Mouse (Mus musculus) kidney, adult 11 months (tissue): ENCODE measurements around the gene Podnl1.

Experiments used
- DNase-seq: peaks from one replicate; pipeline ENCODE4 v3.0.0; 2022

Gene Podnl1

DNA sequence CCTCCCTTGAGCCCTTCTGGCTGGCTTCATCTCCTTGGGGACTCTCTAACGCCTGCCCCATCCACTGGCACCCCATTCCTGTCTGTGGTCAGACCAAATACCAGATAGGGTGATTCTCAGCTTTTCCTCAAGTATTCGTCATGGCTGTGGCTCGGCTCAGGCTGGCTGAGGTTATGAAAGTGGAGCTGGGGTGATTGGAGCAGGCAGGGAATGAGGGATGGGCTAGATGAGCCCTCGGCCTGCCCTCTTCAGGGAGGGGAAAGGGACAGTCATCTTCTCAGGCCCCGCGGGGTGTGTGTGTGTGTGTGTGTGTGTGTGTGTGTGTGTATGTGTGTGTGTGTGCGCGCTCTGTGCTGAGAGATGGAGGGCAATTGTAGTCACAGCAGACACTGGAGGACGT, at the start of gene Podnl1:
Gene Podnl1, plus strand, starts transcription at position 334 of the 400 bp plus-strand sequence.
- DNase-seq: no peak

DNA sequence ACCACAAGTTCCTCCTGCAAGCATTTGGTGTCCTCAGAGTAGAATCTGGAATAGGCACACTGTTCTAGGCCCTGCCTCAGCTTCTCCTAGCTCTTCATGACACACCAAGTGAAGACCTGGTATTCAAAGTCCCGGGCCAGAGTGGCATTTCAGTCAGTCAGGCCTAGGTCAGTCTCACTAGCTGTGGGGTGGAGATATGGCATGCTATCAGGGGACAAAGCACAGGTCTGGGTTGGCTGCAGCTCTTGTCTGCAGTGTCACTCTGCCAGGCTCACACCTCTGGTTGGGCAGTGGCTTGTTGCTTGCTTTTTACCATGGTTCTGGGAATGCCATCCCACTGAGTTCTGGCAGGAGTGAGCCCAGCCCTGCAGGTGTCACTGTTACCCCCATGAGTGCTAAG, 49.4 kb upstream of the Podnl1 start:
- no peak for DNase-seq

DNA sequence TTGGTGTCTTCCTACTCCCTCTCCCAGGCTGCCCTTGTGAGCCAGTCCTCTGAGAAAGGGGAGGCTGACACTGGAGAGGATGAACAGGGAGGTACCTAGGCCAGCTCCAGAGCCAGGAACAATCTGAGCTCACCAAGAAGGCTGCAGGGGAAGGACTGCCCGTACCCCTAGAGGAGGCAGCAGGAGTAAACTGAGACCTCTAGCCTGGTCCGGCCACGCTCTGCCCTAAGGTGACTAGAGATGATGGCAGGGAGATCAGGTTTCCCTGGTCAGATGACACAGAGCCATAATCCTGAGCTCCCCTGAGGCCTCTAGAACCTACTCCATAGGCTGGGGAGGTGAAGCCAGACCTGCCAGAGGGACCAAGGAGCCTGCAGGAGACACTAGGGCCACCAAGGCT, 48.9 kb upstream of the Podnl1 start:
- DNase-seq: no peak

DNA sequence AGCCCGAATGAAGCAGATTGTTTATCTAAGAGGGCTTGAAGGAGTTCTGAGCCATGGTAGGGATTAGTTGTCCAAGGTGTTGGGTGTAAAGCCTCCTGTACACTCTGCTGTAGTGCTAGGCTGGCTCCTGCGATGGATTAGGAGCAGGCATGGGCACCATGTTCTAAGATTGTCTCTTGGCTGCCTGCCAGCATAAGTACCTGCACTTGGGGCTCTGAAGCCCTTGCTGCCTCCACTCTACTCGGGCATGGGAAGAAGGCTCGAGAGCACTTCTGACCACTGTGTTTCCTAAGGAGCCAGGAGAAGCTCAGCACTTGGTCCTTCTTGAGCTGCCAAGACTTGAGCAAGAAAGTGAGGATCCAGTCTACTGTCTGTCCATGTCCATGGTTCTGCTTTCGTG, 46.6 kb upstream of the Podnl1 start:
- no peak for DNase-seq

DNA sequence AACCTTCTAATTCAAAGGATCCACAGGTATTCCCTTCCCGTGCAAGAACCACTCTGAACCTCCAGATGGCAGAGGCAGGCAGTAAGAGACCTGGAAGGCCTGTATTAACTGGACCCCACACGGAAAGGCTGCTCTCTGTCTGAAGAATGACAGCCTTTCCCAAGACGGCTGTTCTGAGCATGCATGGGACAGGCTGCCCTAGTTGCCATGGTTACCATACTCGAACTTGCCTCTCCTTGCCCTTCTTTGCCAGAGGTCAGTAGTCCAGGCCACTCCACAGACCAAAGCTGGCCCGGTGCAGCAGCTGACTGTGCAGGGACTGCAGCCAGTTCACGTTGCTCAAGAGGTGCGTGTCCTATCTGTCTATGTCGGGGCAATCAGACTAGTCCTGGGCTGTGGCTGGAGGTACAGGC, 42.0 kb upstream of the Podnl1 start:
- peak; percentile 91 for DNase-seq

DNA sequence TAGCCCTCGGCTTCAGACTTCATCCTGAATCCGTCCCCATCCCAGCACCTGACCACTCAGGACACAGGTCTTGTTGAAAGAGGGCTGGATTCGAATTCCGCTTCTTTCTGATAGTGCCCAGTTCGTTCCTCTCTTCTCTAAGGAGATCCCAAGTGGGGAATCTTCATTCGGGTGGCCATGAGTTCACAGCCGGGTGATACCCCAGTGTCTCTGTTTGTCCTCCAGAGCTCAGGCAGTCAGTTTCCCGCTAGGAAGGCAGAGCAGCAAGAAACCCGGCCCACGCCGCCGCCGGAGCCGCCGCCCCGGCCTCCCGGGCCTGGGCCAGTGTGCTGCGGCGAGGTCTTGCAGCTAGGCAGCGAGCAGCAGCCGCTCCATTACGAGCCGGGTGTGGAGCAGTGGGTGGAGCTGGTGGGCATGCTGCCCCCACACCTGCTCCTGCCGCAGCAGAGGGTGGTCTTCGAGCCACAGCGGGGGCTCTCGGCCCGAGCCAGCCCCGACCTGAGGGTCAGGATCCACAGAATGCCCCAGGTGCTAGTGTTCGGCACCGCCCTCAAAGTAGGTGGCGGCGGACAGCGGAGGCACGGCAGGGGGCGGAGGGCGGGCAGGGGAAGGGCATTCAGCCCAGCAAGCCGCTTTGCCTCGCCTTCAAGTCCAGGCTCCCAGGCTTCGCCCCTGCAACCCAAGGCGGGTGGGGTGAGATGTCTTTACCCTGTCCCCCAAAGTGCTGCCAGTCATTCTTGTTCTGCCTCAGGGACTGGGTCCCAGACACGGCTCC, 41.3 kb upstream of the Podnl1 start:
- no peak for DNase-seq

DNA sequence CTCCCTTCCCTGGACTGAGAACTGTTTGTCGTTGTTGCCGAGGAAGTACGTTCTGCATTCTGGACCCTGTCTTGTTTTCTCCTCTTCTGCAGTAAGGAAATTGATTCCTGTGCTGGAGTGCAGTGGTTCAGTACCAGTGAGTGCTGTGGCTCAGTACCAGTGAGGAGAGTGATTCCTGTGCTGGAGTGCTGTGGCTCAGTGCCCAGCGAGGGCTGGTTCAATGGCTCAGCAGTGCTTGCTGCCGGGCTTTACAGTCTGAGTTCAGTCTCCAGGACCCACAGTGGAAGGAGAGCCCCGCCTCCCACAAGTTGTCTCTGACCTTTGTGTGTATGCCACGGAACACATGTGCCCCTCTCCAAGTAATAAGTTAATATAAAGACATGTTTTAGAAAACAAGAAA, 38.6 kb upstream of the Podnl1 start:
- peak; percentile 55 for DNase-seq

DNA sequence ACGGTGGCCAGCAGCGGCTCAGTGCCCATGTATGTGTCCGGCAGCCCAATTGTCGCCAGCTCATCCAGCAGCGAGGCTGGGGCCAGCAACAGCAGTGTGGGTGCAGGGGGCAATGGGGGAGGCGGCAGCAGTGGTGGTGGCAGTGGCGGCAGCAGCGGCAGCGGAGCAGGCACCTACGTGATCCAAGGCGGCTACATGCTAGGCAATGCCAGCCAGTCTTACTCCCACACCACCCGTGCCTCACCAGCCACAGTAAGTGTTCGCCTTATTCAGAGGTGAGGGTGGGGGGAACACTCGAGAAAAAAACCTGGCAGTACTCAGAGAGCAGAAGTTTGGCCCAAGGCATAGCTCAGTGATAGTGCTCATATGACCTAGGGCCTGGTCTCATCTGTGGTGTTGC, 38.0 kb upstream of the Podnl1 start:
- no peak for DNase-seq

DNA sequence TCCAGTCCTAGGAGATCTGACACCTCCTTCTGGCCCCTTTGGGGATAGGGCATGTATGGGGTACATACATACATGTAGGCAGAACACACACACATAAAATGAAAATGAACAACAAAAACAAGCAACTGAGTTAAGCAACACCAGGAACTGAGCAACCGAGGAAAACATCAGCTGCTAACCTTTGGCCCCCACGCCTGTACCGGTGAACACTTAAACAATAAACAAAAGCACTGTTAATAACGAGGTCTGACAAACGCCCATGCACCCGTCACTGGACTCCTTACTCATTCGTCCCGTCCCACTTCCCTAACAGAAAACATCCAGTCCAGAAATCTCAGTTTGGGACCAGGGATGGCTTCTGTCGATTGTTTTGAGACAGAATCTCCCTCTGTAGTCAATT, 36.5 kb upstream of the Podnl1 start:
- no peak for DNase-seq

DNA sequence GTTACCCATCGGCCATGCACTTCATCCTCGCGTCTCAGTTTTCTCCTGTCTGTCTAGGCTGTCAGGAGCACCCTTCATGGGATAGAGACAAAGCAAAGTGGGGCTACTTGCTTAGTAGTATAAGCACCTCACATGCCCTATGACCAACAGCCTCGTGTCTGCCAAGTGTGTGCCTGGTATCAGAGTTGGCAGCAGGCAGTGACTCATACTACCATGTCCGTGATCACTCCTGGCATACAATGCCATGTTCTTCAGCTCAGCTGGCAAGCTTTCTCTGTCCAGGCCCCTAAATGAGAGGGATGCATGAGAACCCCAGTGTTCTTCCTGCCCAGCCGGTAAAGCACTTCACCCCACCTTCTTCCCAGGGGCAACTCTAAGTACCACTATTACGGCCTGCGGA, 35.2 kb upstream of the Podnl1 start:
- DNase-seq: no peak

DNA sequence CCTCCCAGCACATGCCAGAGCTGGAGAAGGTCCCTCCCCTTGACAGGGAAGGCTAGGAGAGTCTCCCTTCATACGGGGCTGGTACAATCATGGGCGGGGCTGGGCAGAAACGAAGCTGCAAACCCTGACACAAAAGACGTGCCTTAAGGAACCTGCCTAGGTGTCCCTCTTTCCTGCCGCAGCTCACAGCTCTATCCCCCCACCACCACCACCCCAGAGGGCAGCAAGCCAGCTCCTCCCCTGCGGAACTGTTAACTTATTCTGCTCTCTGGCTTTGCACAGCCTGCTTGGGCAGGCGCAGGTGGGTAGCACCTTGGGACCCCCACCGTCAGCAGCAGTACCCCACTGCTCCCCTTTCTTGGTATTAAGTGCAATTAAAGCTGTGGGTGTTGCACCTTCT, 29.7 kb upstream of the Podnl1 start:
- DNase-seq: no peak

DNA sequence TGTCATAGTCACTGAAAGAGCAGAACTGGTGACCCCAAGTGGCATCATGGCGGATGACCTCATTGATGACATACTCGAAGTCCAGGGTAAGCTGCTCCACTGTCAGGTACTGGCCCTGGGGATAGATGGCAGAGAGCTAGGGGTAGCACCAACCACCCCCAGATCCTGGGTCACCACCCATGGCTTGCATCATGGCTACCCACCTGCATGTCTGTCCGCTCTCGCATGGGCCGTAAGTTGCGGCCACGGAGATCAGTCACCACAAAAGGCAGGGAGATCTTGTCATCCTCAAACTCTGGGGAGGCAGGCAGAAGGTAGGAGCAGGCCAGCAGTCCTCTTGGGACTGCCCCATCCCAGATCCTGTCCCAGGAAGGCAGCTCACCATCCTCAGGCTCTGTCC, 27.4 kb upstream of the Podnl1 start:
- no peak for DNase-seq

DNA sequence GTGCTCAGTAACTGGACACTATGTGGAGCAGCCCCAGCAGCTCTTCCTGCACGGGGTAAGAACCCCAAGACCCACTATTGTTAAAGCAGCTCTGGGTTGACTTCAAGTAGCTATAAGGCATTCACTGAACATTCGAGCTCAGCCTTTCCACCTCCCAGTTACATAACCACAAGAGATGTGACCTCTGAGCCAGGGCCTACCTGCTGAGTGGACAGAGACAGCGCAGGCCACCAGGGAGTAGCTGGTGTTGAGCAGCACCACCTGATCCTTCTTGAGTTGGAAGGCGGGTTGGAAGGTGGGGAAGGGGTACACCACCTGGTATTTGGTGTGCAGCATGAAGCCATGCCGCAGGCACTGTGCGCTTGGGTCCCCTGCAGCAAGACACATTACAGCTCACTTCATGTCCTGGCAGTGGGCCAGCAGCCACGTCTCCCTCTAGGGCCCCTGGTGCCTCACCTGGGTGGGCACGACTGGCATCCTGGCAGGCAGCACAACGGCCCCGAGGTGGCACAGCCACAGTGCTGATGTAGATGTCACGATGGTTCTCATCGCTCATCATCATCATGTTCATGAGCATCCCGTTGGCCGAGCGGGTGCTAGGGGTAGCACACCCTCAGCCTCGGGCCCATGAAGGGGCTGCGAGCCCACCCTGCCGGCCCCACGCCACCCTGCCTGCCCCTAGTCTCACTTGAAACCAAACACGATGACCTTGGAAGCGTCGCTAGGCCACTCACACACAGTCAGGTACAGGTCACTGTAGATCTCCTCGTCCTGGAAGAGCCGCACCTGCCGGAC, 24.1 kb upstream of the Podnl1 start:
- DNase-seq: peak; percentile 66

DNA sequence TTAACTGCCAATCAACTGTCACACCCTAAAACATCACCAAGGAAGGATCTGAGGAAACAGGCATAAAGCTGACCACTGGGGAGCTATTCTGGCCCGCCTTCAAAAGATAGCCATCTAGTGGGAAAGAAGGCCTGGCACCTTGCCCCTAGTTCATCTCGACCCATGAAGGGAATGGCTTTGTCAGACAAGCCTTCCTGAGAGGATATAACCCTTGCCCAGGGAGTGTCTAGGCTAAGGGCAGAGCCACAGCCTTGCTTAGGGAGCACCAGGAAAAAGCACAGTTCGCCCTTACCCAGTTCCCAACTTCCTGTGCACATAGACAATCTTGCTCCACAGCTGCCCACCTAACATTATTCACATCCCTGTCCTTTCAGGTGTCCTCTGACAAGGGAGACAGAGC, 22.2 kb upstream of the Podnl1 start:
- peak; percentile 72 for DNase-seq

DNA sequence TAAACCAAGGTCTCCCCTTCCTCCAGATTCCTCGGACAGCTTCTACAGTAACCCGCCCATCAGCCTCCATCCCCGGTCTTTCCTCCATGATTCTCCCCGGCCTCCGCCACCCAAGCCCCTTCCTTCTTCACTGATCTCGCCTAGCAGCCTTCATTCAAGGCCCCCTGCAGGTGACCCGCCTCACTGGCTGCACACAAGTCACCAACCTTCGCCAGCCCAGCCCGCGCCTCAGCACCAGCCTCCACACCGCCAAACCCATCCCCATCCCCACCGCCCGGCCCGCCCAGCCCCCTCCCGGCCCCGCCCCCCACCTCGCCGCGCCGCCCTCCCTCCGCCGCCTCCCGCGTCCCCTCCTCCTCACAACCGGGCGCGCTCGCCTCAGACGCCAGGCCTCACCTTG, 21.6 kb upstream of the Podnl1 start:
- DNase-seq: peak; percentile 61

DNA sequence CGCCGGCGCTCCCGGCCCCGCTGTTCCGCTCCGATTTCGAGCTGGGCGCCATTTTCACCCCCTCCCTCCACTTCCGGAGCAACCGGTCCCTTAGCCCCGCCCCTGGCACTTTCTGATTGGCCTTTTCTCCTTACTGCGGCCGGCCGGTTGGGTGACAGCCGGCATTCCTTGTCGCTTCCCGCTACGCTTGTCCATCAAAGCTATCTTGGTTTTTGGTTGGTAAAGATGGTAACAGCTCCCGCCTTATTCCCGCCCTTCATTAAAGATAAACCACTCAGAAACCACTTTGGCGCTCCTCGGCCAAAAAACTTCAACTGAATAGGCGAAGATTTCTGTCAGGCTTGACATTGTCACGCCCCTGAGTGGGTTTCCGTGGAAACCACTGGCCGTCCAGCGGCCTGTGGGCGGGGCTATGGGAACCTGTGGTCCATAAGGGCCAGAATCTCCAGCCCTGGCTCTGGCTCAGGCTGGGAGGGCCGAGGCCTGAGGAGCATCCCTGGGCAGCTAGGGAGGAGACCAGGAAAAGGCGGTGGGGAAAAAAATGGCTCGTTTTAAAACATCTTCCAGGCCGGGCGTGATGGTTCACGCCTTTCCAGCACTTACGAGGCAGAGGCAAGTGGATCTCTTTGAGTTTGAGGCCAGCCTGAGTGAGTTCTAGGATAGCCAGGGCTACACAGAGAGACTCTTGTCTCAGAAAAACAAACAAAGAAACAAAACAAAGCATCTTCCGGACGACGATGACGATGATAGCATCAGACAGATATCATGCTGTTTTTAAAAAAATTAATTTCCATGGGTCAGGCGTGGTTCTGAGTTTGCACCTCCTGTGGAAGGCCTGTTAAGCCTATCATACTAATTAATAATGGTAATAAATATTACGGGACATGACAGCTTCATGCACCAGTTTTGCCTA, 20.8 kb upstream of the Podnl1 start, which contains the start of gene Dcaf15:
Gene Dcaf15, minus strand, starts transcription at position 72 of the 913 bp plus-strand sequence.
- DNase-seq: peak; percentile 99

DNA sequence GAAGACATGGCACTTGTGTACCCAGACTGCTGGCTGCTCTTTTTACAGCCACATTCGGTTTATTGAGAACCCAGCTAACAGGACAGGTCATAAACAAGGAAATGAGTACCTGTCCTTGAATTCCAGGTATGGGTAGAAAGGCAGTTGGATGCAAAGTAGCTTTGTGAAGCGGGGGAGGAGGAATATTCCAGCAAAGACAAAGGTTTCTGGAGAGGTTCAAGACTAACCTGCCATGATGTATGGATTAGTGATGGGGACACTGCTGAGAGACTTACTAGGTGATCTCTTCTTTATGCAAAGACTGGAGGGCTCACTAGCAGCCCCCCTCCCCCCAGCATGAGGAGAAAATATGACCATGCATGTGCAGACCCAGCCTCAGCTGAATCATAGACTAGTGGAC, 20.1 kb upstream of the Podnl1 start:
- no peak for DNase-seq

DNA sequence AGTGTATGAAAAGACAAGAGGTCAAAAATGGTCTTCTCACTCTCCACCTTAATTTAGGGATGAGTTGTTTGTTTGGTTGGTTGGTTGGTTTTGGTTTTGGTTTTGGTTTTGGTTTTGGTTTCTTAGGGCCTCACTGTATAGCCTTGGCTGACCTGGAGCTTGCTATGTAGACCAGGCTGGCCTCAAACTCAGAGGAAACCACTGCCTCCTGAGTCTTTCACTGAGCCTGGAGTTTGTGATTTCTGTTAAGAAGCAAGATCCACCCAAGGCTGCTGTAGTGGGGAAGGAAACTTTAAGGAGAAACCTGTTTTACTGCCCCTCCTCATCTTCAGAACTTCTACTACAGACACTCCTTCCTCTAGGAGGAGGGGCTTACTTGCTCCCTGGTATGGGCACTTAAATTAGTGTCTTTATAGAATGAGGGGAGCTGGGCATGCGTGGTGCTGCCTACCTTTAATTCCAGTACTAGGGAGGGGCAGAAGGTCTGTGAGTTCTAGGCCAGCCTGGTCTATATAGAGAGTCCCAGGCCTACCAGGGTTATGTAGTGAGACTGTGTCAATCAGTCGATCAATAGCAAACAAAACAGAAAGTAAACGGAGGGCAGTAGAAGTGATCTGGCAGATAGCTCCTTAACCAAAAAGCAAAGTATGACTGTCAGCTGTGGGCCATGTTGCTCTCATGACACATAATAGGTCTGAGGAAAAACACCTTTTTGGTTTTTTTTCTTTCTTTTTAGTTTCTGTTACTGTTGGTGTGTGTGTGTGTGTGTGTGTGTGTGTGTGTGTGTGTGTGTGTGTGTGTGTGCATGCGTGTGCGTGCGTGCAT, 19.4 kb upstream of the Podnl1 start:
- DNase-seq: no peak

DNA sequence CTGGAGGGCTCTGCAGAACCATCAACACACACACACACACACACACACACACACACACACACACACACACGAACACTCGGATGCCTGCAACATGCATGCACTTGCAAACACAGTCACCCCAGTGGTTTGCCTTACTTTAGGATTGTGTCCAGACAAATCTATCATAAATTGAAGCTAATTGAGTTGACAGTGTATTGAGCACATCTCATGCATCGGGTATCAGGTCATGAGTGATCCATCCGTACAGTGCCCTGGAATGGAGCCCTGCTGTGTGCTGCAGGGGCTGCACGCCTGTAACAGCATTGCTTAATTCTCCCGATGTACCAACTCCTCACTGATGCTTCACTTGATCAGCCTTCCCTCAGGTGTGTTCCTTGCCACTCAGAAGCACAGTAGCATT, 10.1 kb upstream of the Podnl1 start:
- DNase-seq: no peak

DNA sequence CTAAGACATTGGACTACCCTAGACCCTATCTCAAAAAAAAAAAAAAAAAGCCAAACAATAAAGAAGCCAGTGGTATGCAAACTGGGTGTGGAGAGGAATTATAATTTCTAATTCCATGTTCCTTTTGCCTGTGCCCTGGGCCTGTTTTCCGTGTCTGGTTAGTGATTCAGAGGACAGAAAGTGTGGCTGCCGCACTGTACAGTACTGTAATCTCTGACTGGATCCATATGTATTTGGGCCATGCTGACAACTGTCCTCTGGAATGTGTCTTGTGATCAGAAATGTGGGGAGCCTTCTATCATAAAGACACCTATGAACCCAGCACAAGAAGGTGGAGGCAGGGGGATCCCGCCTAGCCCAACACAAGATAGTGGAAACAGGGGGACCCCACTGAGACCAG, 3.6 kb upstream of the Podnl1 start:
- no peak for DNase-seq

DNA sequence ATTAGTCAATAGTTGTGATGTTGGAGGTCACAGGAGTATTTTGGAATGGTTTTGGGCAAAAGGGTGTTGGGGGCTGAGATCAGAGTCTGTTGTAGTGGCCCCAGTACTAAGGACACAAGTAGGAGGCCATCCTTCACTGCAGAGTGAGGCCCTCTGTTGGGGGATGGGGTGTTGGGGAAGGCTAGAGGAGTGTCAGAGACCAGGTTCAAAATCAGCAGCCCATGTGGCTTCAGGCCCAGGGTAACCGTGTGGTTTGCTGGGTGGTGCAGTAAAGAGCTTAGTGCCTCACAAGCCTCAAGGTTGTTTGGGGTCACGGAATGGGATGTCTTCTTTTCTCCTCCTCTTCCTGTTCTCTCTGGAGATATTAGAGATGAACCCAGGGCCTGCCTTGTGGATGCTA, 953 bp downstream of the Podnl1 start:
- DNase-seq: no peak

DNA sequence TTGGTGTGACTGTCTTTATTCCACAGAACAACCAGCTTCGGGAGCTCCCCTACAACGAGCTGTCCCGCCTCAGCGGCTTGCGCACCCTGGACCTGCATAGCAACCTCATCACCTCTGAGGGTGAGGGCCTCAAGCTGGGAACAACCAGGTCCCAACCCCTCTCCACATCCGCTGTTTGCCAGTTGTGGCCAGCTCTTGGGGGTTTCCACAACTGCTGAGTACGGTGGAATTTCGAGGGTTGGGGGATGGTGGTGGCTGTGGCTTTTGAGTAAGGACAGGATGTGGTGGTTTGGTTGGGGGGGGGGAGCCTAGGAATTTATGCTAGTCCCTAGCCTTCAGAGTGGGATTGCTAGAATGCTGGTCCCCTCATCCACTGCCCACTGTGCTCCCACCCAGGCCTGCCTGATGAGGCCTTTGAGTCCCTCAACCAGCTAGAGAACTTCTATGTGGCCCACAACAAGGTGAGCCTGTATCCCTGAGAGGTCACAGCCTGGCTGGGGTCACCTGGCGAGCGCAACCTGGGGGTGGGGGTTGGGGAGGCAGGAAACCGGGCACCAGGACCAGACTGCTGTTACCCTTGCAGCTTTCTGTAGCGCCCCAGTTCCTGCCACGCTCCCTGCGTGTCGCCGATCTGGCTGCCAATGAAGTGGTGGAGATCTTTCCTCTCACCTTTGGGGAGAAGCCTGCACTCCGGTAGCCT, 1.6 kb downstream of the Podnl1 start:
- DNase-seq: no peak
